Mouse (Mus musculus): ENCODE measurements around the gene Rnf144a.

- no peak for TF ChIP-seq CTCF (IDR thresholded peaks at IDR 0.05; ENCODE audit: control insufficient read depth, insufficient read depth, insufficient replicate concordance, low read depth, low read length)
- no peak for TF ChIP-seq POLR2A (IDR thresholded peaks at IDR 0.05; ENCODE audit: control insufficient read depth, low read depth, low read length)
Observed at GRCm38 (mm10) chr12:26288347-26288746, 126.7 kb downstream of the Rnf144a start.

Data from testis, adult 2 months (tissue).